Mouse (Mus musculus) brain, embryonic 14.5 days (tissue): ENCODE measurements around the gene Plac9a.
"Not testable (repeated sequence)": the region's sequence is repeated elsewhere in the genome, so short reads cannot be mapped to it uniquely, and the experiment has no call there.

ENCODE experiments used
- CTCF ChIP-seq: fragments of 200-500 bp; IDR thresholded peaks from 2 replicates; pipeline ENCODE4 v1.5.1; 2012; ENCODE audit warnings: inconsistent platforms, mild to moderate bottlenecking, moderate library complexity, borderline replicate concordance; ENCODE audit not compliant: insufficient read depth, insufficient read length; ENCODE audit errors: extremely low read depth
- POLR2A ChIP-seq: fragments of 200-500 bp; IDR thresholded peaks from 2 replicates; pipeline ENCODE4 v1.6.1; 2012; ENCODE audit warnings: mild to moderate bottlenecking, inconsistent platforms, borderline replicate concordance; ENCODE audit not compliant: poor library complexity, insufficient read depth, insufficient read length, severe bottlenecking; ENCODE audit errors: extremely low read depth

DNA sequence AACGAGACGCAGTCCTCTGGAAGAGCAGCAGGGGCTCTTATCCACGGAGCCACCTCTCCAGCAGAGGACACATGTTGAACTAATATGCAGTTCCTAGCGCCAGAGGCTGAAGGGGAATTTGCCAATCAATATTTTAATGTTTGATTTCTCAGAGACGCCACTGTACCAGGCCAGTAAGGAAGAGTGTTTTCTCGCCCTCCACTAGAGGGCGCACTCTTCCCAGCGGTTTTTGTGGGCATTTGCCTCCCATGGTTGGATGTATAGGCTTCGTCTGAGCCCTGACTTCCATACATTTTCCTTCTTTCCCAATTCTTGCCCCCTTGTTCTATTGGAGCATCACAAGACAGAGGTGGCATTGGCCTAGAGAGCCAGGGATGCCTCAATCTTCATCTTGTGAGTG, 4.4 kb upstream of the Plac9a start:
- not testable (repeated sequence) for TF ChIP-seq POLR2A, CTCF
